Mouse (Mus musculus): ENCODE data around the gene Tcp11.
A peak's percentile ranks its signal among the peaks of the same experiment; 100 is the strongest.

The Tcp11 gene

DNA sequence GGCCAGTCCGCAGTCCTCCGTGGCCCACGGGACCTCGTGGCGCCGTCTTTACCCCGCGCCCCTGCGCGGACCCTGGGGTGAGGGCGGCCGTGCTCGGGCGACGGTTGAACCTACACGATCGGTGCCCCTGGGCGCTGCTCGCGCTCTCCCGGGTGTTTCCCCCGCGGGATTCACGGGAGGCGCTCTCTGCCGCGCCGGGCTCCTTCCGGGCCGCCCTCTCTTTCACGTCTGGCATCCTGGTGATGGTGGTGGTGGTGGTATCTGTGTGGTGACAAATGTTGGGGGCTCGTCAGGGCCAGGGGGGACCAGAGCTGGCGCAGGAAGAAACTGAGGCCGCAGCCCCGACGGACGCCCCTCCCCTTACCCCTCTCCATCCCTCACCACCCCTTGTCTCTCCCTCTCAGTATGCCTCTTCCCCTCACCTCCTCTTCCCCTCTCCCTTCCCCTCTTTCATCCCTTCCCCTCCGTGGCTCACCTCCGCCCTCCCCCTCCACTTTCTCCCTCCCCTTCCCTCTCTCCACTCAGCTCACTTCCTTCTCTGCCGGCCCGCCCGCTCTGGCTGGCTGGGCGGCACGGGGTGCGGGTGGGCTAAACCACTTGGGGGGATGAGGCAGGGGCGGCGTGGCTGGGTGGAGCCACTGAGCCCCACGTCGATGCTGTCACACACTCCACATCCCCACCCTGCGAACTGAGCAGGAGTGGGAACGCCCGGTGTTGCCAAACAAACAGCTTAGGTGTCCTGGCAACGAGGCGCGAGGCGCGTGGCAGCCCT, at the start of gene Tcp11:
TSS of gene Tcp11 (minus strand) at position 595 of the 772 bp plus-strand sequence.
- peak; percentile 90 for DNase-seq (ENCODE audit: low read depth, low spot score)

- DNase-seq (ENCODE audit: low read depth, low spot score): no peak
Observed at GRCm38 (mm10) chr17:28129796-28130195, 49.4 kb upstream of the Tcp11 start.

DNA sequence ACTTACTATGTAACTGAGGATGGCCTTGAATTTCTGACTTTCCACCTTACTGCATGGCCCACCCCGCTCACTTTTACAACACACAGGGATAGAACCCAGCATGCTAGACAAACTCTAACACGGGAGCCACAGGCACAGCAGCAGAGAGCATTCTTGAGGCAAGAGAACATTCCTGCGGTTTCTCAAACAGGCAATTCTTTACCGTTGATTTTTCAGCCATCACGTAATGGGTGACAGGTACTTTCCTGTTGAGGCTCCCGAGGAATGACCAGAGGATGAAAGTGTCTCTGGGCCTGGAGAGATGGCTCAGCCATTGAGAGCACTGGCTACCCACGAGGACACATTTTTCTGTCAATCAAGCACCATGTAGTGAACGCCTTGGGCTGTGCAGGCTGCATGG, 43.9 kb upstream of the Tcp11 start:
- no peak for DNase-seq (ENCODE audit: low read depth, low spot score)

DNA sequence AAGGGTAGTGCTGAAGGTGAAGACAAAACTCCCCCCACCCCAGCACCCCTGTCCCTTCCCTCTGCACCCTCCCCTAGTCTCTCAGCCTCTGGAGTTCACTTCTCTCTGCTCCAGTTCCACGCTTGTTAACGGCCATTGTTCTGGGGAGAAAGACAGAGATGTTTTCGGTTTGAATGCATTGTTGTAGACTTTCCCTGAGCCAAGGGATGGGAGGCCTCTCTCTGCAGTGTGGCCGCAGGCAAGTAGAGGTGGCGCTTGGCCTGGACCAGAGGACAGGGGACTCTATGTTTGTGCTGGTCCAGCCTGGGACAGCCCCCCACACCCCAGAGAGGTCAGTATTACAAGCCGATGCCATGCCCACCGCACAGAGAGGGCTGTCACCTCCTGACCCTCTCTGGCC, 43.2 kb upstream of the Tcp11 start:
- no peak for DNase-seq (ENCODE audit: low read depth, low spot score)

GRCm38 (mm10) chr17:28122949-28123348, 42.5 kb upstream of the Tcp11 start:
- no peak for DNase-seq (ENCODE audit: low read depth, low spot score)

- DNase-seq (ENCODE audit: low read depth, low spot score): no peak
Observed at GRCm38 (mm10) chr17:28120460-28120859, 40.0 kb upstream of the Tcp11 start.

GRCm38 (mm10) chr17:28117451-28118209, 37.2 kb upstream of the Tcp11 start:
- no peak for DNase-seq (ENCODE audit: low read depth, low spot score)

DNA sequence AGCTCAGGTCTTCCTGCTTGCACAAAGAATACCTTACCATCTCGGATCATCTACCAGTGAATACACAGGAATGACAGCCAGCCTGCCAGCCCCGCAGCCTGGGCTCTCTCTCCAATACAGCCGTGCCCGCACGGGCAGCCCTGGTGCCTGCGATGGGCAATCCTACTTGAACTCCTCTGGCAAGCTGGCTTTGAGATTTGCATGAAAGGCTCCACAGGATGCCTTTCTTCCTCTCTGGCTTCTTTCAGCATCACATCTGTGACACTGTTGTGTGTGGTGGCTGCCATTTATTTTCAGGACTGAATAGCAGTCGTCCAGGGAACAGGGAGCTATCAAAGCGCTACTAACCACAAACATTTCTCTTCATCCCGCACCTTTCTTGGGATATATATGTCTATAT, 35.9 kb upstream of the Tcp11 start:
- DNase-seq (ENCODE audit: low read depth, low spot score): no peak

DNA sequence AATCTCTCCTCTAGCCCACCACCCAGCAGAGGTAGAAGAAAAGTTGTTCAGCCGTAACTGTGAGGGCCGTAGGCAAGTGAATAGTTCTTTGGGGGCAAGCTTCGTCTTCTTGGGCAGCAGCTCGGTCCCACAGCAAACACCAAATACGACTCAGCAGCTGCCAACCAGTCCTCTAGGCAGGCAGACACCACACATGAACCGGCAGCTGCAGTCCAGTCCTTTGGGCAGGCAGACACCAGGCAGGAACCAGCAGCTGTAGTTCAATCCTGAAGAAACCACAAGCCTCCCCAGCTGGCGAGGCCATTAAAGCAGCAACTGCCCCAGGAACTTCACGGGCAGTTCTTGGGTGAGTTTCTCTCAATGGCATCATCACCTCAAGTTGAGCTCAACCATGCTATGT, 31.8 kb upstream of the Tcp11 start:
- DNase-seq (ENCODE audit: low read depth, low spot score): no peak

DNA sequence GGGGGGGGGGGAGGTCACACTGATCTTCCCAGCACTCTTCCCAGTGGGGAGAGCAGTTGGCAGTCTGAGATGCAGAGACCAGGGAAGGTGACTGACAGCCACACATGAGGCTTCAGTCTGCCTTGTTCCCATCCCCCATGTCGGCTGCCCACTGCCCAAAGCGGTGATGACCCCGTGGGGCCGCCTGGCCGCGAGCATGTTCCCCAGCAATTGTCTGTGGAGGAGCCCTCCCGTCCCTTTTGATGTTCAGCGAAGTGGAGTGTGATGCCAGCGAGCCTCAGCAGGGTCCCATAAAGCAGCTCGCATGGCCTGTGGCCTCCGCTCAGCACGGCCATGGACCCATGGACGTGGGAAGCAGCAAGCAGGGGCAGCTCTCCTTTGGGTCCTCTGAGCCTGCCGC, 26.8 kb upstream of the Tcp11 start:
- no peak for DNase-seq (ENCODE audit: low read depth, low spot score)

GRCm38 (mm10) chr17:28106352-28106751, 25.9 kb upstream of the Tcp11 start:
- no peak for DNase-seq (ENCODE audit: low read depth, low spot score)

GRCm38 (mm10) chr17:28104416-28104815, 24.0 kb upstream of the Tcp11 start:
- no peak for DNase-seq (ENCODE audit: low read depth, low spot score)

DNA sequence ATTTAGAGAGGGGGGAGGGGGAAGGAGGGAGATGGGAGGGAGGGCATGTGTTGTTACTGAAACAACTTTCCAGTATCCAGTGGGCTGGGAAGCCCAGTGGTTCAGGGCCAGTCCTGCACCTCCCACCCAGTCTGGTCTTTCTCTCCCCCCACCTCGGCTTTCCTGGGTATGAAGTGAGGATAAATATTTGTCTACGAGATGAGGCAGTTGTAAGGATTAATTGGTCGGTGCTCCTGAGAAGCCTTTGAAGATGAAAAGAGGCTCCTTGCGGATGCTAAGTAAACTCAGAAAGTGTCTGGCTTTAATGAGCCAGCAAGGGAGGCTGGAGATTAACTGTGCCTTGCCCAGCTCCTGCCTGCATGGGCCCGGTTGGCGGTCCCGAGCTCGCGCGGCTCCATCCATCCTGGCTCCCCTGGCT, 21.5 kb upstream of the Tcp11 start:
- DNase-seq (ENCODE audit: low read depth, low spot score): peak; percentile 57

GRCm38 (mm10) chr17:28101284-28101887, 20.9 kb upstream of the Tcp11 start:
- DNase-seq (ENCODE audit: low read depth, low spot score): peak; percentile 73

GRCm38 (mm10) chr17:28100669-28101068, 20.2 kb upstream of the Tcp11 start:
- no peak for DNase-seq (ENCODE audit: low read depth, low spot score)

- peak; percentile 72 for DNase-seq (ENCODE audit: low read depth, low spot score)
Observed at GRCm38 (mm10) chr17:28099086-28099485, 18.6 kb upstream of the Tcp11 start.

DNA sequence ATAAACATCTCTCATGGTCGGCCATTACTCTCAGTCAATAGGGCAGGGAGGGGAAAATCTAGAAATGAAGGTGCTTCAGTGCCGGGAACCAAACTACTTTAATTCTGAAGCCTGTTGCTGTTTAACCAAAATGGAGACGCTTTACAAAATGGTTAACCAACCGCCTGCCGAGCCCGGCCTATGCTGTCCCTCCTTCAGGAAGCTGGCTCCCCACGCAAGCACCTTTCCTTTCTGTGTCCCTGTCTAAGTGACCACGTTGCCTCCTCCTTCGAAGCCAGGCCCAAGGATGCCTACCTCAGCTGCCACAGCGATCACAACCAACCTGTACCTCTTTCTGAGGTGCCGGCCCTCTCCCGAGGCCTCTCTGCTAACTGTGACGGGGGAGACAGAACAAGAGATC, 16.9 kb upstream of the Tcp11 start:
- no peak for DNase-seq (ENCODE audit: low read depth, low spot score)

DNA sequence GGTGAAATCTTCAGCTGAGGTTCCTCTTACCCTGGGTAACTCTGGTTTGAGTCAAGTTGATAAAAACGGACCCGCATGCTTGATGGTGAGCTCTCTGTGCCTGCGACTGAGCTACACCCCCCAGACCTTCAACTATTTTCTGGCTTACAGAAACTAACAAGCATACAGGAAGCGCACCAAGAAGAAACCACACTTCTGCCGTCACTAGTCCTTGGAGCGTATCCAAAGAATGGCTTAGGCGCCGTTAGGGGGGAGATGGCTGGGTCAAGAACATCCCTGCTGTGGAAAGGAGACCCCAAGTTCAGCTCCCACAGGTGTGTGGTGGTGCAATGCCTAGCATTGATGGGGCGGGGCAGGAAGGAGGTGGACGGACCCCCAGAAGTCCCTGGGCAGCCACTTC, 16.0 kb upstream of the Tcp11 start:
- DNase-seq (ENCODE audit: low read depth, low spot score): no peak

- no peak for DNase-seq (ENCODE audit: low read depth, low spot score)
Observed at GRCm38 (mm10) chr17:28093837-28094236, 13.4 kb upstream of the Tcp11 start.

DNA sequence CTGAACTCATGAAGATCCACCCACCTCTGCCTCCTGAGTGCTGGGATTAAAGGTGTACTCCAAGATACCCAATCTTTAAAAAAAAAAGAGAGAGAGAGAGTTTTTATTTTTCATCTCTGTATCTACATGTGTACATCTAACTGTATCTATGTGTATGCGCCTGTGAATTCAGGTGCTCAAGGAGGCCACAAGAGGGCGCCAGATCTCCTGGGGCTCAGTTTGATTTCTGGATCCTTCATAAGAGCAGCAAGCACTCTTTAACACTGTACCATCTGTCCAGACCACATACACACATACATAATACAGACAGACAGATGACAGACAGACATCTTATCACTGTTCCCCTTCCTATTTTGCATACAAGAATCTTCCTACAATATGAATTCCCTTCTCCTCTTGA, 11.9 kb upstream of the Tcp11 start:
- no peak for DNase-seq (ENCODE audit: low read depth, low spot score)

- no peak for DNase-seq (ENCODE audit: low read depth, low spot score)
Observed at GRCm38 (mm10) chr17:28088718-28089117, 8.3 kb upstream of the Tcp11 start.

- no peak for DNase-seq (ENCODE audit: low read depth, low spot score)
Observed at GRCm38 (mm10) chr17:28087430-28087829, 7.0 kb upstream of the Tcp11 start.

DNA sequence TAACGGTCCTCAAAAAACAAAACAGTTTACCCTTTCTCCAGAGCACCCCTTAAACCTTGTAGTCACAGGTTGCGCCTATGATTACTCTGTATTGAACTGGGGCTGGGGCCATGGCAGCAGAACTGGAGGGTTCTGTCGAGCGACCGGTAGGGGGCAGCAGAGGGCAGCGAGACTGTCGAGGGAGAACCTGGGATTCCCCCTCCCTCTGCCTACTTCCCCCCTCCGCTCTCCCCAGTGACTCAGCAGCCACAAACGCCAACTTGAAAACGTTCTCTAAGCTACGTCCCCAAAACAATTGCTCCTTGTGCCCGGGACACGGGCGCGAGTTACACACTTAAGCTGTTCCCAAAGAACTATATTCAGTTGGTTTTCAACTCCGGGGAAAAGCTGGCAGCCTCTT, 4.5 kb upstream of the Tcp11 start:
- DNase-seq (ENCODE audit: low read depth, low spot score): peak; percentile 92

All from forelimb bud, embryonic 11.5 days (tissue).